Mouse (Mus musculus): ENCODE results near the gene Galntl6.

DNA sequence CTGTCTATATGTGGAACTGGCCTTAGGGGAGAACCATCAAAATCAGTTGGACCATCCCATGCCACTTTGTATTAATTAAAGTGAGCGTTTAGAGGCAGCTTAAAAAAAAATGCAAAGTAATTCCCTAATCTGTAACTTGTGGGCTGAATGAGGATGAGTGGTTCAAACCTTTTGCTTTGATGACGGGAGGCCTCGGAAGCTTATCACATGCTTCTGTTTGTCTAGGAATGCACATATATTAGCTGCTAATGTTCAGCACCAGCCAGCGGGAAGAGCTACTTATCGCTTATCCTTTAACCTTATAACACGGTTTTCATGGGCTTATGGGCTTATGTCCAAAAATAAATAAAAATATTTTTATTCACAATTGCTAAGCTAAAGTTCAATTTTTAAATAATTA lies 16.5 kb downstream of the Galntl6 start:
- TF ChIP-seq CTCF (IDR thresholded peaks at IDR 0.05; ENCODE audit: extremely low read depth, insufficient read depth, low read length) (no peak), POLR2A (IDR thresholded peaks at IDR 0.05; ENCODE audit: extremely low read depth, insufficient read depth, low read length) (no peak)
